Mouse (Mus musculus) granulocyte monocyte progenitor cell, adult 5-6 weeks (primary cell): ENCODE measurements around the gene Ntm. TPM values are rescaled to one million over a fixed set of nuclear protein-coding genes. Genes with fewer than 3 reads are reported as not detected.

Source experiments
- ATAC-seq: replicated peaks from 2 replicates; pipeline ENCODE4 v1.8.0; 2016; ENCODE audit warnings: mild to moderate bottlenecking, moderate TSS enrichment, inconsistent platforms; ENCODE audit not compliant: poor library complexity, severe bottlenecking
- total RNA-seq, 2 experiments: library from RNA; stranded (forward) in 1 of 2; stranded (reverse) in 1 of 2; fragments of 200-712, 200-1000 nt in 1 of 2; fragments of >200 nt in 1 of 2; fragmentation: Nextera tagmentation in 1 of 2; gene quantifications; 2 replicates each; pipeline ENCODE4 v1.2.3; 2014 to 2017

Ntm gene
- total RNA-seq, 2 experiments from 2014 or later = not detected

DNA sequence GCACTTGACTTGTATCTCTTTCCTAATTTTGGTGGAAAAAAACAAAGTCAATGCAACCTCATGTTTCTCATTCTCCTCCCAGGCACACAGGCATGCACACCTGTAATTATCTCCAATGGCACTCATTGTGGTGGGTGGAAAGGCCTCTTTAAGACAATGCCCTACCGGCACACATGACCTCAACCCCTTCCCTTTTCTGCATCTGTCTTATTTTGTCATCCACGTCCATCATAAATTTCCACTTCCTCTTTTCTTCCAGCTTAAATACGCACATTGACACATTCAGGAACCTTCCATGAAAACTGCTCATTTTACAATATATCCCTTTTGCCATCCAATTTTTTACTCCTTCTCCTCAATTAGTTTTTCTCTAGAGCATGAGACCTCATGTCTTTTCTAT lies 74.2 kb downstream of the Ntm start:
- ATAC-seq = peak; percentile 90

DNA sequence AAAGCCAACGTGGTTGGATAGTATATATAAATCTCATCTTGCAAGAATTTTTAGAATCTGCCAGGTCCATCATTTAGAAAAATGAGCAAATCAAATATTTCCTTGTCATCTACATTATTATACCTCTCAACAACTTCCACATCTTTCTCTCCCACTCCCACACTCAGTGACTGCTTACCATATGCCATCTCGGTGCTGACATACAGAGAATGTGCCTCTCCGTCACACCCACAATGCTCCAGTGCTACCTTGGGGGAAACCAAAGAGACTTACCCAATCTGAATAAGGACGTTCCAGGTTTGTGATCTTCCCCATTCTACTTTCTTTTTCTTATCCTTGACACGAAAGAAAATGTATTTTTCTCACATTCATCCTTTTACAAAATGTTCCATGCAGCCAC lies 75.0 kb downstream of the Ntm start:
- ATAC-seq = no peak

DNA sequence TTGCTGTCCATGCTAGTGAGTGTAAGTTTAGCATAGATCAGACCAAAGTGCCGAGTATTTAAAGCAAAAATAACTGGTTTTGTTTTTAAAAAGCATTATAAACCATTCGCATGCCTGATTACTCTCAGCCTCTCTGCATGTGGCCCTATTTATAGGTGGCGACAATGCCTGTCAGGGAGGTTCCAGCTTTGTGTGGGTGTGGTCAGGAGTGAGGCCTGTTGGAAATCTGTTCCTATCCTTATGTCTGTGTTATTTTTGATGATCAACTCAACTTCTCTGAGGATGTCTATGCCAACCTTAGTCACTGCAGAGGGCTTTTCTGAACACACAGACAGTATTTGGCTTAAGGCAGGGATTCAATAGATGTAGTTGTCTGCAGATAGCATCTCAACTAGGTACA lies 78.9 kb downstream of the Ntm start:
- no peak for ATAC-seq

DNA sequence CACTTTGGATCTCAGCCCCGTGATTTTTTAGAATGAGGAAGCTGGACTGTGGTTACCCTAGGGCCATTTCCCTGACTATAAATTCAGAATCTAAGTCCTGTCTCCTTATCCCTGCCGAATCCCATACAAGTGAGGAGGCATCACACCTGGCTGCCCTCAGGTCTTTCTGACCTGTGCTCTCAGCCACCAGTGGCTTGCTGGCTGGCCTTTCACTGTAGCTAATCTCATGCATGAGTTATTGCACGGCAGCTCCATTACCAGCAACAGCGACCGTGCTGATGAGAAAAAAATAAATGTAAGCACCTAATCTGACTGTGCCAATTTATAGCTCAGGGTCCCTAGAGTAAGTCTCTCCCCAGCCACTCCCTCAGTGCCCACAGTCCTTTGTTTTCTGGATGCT lies 81.3 kb downstream of the Ntm start:
- ATAC-seq = no peak

DNA sequence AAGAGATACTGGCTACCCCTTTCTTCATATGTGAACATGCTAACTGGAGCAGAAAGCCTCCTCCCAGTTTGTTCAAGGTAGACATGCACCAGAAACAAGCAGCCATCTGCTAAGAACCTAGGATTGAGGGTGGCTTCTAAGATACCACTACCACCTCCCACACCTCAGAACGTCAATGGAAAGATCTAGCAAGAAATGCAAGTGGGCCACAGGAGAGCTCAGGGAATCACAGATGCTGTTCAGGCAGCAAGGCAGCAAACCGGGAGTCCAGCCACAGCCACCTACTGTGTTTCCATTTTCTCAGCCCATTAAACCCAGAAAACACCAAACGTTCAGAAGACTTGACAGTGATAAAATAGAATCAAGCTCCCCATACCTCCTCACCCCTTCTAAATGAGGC lies 85.4 kb downstream of the Ntm start:
- ATAC-seq = no peak

DNA sequence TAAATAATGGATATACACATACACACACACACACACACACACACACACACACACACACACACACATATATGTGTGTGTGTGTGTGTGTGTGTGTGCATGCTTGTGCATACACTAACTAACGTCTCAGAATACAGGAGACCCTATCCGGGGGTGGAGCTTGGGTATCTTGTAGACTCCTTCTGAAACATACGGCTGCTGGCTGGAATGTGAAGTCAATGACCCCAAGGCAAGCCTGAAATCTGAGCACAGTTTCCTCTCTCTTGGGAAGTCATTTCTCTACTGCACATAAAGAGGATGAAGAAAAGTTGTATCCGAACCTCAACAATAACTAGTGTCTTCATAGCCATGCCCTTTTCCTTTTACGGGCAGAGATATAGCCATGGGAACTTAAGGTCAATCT lies 95.2 kb downstream of the Ntm start:
- ATAC-seq = no peak

DNA sequence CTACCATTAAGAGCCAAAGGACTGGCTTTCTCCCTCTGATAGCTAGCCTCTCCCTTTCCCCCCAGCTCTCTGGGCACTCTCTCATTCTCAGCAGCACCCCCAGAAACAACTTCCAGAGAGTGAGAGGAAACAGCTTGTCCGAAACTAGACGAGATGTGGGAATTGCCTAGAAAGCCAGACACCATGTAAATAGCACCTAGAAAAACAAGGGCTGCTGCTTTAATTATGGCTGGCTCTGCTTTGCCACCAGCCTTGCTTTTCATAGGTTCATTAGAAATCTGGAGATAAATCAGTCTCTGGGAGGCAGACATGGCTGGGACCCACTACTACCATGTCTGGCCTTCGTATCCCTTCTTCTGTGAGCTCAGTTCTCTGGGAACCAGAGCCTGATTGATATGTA lies 96.1 kb downstream of the Ntm start:
- no peak for ATAC-seq

DNA sequence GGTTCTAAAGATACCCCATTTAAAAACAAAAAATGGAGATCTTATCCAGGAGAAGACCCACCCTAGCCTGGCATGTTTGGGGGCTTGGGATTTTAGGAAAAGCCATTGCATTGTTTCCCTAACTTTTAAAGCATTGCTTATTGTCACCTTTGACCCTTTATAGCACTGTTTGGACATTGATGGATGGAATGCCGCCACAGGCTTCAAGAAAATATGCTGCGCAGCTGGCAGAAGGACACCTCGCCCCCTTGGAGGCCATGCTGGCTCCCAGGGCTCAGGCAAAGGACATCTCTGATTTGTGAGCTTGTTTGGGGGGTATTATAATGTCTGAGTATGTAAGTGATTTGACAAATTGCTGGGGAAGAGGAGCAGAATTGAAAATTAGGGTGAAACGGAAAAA lies 96.8 kb downstream of the Ntm start:
- no peak for ATAC-seq

DNA sequence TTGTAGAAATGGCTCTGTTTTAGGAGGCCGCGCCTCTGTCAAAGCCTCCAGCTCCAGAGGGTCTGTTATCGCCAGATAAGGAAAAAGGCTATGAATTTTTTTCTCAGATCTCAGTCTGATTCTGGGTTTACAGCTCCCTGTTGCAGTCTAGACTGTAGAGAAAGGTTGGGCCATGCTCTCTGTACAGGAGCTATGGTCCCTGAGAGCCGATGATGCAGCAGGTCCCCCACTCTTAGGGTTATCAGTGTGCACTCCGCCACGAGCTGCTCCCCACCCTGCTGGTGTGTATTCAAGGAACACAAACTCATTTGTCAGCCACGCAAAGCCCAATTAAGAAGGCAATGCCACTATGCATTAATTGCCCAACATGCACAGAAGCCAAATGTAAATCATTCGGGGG lies 97.4 kb downstream of the Ntm start:
- ATAC-seq = no peak

DNA sequence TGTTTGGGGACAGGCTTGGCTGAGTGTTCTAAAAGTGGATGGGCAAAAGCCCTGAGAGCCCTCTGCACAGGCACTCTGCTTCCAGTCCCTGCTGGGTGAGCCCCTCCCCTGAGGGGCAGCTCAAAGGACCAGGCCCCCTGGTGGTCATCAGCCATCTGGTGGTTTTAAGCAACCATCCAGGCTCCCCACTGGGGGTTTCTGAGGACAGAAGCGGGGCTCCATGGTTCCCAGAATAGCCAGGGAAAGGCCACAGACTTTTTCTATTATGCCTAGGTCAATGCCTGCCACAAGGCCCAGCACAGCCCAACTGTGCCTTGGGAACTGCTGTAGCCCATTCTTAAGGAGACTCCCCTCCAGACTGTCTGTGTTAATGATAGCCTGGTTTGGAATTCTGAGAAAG lies 98.1 kb downstream of the Ntm start:
- ATAC-seq = 0 out of 2 replicates have a peak, but pooled peaks have one; percentile 33

DNA sequence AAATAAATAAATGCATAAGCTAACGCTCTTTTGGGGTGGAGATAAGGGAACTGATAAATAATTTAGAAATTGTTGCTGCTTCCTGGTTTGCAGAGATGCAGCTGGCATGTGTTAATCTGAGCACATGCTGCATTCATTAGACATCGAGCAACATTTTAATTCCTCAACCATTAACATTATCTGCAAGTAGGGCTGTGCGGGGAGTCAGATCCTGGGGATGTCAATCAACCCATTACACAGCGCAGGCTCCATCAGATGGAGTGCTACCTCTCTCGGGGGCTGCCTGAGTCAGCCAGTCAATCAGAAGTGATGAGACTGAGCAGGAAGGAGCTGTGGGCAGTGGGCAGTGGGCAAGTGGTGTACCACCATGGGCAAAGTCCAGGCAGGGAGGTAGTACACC lies 100.5 kb downstream of the Ntm start:
- ATAC-seq = no peak

DNA sequence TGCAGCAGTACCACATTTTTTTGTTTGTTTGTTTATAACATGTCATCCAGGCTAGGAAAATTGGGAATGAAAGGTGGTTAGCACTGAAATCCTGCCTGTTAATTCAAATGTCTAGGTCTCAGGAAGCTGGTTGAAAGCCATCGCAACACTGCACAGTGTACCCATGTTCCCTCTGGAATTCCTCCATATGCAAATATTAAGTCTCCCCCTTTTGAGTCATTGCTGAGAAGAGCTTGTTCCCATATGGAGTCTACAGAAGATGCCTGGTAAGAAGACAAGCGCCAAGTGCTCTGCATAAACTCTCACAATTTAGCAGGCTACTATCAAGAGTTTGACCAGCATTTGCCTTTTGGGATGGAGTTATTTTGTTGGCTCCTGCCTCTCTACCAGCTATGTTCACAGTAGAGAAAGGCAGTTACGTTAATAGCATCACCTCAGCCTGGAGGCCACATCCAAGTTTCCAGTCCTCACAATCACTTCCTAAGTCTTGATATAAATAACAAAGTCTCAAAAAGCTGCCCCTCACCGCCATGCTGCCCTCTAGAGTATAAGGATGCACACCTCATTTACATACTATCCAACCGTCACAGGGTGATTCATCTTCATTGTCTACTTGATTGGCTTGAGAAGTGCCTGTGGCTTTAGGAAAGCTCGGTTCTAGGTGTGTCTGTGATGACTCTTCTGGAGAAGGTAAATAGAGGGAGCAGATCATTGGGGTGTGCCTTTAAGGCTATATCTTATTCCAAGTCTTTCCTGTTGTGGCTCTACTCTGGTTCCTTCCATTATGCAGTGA lies 103.5 kb downstream of the Ntm start:
- no peak for ATAC-seq

DNA sequence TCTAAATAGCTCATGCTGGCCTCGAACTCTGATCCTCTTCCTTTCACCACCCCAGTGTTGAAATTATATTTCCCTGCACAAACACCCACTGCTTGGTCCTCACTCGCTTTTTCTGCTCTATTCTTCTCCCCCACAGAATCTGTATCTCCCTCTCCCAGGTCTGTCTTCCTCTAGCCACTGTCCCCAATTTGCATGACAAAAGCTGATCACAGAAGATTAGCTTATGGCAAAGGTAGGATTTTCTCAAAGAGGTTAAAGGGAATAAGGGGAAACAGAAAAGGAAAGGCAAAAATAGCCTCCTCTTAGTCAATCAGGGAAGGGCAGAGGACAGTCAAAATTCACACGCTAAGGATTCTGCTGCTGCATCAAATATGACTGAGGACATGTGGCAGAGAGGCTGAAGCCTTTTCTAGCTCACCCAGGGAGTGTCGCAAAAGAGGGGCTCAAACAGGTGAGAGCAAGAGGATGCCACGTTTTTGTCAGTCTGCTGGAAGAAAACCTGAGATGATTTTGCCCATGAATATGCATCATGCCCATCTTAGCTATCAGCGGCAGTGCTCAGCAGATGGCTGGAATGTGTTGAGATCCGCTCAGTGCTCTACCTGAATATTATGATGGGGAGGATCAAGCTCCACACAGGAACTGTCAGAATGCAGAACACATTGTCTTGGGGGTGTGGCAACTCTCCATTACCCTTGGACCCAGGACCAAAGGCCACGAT lies 114.0 kb downstream of the Ntm start:
- ATAC-seq = no peak

DNA sequence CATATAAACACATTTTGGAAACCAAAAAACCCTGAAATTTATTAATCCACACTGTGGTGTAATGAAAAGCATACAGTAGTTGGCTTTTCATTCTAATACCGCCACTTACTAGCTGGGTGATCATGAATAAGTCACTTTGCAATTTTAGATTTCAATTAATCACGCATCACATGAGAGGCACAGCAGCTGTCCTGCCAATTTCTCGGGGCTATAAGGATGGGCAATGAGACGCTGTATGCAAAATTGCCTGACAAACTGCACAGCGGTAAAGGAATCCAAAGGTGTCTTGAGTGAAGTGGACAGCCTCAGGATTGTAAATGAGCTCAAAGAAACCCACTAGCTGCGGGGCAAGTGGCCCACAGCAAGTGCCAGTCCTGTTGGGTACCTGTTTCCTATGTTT lies 125.6 kb downstream of the Ntm start:
- ATAC-seq = no peak

DNA sequence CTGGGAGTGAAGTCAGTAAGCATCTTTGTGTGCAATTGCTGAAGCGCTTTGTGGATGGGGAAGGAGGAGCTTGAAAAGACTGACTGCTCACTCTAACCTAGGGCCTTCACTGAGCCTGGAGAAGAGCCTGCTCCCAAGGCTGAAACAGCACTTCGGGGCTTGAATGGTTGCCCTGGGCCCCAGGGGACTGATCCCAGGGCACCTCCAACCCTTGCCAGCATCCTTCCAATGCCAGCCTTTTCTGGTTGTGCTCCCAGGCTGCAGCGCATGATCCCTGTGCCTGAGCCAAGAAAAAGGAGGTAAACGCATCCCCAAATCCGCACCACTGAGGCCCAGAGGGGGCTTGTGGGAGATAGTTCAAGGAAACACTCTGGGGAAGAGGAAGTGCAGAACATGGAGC lies 128.0 kb downstream of the Ntm start:
- no peak for ATAC-seq

DNA sequence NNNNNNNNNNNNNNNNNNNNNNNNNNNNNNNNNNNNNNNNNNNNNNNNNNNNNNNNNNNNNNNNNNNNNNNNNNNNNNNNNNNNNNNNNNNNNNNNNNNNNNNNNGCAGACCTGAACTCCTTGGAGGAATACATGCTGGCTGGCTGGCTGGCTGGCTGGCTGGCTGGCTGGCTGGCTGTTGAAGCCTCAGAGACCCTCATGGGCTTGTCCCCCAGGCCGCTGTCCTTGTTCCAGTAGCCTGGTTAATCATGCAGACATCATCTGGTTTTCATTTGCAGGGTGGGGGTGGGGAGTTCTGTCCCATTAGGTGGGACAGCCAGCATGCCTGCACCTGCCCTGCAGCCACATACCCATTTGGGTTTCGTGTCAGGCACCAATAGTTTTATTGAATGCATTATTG lies 129.2 kb downstream of the Ntm start:
- ATAC-seq = no peak

DNA sequence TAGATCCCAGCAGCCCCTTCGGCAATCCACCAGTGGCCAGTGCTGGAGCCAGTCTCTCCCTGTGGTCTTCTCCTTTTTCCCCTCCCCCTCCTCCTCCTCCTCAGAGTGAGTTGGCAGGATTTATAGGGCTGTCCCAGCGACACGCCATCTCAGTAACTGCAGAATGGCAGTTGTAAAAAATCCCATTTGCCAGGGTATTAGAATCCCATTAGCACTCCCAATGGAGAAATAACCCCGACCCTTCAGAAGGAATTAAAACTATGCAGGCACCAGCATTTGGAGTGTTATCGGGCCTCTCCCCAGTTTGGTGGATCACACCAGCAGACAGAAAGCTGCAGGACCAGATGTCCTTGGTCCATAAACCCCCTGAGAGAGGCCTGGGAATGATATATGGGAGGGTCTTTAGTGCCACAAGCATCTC lies 135.7 kb downstream of the Ntm start:
- no peak for ATAC-seq

DNA sequence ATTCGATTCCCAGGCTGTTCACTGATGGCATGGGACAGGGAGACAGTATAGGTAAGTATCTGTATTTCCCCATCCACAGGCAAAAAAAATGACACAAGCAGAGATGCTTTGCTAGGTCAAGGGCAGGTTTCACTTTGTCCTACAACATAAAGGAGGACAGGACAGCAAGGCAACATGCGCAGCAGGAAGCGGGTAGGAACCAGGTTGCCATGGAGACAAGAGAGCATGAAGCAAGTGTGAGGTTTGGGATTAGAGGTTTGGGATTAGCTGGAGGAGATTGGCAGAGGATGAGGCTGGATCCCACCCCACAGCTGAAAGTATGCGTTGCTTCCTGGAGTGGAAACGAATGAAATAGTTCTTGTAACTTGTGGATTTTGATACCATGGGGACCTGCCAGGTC lies 137.7 kb downstream of the Ntm start:
- ATAC-seq = no peak

DNA sequence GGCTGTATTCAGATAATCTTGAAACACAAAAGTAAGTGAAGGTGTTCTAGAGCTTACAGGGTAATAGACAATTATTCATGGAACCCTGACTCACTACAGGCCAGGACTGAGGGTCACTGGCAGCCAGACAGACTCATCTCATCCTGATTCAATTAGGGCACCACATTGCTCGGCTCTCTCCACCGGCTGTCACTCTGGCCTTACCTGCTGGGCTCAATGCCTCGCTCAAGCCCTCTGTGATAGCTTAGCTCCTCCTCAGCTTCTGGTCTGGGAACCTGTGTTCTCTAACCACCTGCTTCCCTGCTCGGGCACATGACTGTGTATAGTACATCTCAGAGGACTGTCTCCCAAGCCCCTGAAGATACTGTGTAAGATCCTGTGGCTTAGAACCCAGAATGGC lies 139.2 kb downstream of the Ntm start:
- no peak for ATAC-seq

DNA sequence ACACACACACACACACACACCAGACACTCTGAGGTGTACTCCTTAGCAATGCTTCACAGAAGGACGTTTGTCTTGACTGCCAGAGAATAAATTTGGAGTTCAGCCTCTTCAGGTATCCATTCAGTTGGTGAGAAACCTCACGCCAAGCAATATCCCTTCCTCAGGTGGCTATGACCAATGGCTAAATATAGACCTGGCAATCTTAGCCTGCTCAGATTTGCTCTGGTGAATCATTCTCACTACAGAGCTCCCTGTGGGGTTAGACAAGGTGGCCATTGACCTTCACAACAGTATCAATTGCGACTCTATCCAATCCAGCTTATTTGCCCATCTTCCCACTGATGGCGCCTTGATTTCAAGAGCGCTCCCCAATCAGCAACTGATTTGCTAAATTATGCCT lies 150.3 kb downstream of the Ntm start:
- ATAC-seq = no peak

DNA sequence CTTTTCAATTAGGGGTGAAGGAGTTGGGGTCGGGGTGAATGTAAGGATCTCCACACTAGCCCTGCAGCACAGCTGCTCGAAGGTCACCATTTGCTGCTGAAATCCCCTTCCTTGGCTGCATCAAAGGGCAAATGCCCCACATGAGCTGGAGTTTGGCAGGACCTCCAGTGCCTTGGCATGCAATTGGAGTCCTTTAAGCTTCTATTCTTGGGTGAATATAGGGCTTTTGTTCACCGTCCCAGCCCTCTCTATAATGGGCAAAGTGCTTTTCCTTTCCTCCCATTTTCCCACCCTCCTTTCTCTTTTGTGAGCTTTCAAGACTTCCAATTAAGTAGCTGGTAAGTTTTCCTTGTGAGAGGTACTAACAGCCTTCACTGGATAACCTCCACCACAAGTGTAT lies 156.2 kb downstream of the Ntm start:
- ATAC-seq = no peak

DNA sequence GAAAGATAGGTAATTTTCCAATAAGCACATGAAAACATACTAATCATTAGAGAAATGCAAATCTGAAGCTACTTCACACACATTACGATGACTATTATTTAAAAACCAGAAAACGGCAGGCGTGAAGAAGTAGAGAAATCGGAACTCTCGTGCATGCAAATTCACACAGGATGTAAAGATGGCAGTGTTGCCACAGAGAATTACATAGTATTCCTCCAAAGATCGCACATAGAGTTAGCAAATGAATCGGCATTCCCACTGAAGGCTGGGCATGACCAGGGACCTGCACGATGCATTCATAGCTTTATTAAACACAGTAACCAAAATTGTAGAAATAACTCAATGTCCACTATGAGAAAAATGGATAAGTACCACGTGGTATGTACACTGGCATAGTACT lies 158.5 kb downstream of the Ntm start:
- ATAC-seq = no peak
